Mouse (Mus musculus) layer of hippocampus, adult 9-10 months (tissue): ENCODE measurements at regions not wholly inside any gene's neighbourhood (a gene's known extent, or its start where the extent isn't known, plus 50 kb on each side); places are given as distances from the start of the nearest gene placed in this dataset.

Experiments used
- DNase-seq: peaks from one replicate; pipeline ENCODE4 v3.0.0; 2022; ENCODE audit warnings: low spot score

- DNase-seq, result no peak
Measured at GRCm38 (mm10) chr15:25536451-25537334, 85.6 kb upstream of the Myo10 start.

DNA sequence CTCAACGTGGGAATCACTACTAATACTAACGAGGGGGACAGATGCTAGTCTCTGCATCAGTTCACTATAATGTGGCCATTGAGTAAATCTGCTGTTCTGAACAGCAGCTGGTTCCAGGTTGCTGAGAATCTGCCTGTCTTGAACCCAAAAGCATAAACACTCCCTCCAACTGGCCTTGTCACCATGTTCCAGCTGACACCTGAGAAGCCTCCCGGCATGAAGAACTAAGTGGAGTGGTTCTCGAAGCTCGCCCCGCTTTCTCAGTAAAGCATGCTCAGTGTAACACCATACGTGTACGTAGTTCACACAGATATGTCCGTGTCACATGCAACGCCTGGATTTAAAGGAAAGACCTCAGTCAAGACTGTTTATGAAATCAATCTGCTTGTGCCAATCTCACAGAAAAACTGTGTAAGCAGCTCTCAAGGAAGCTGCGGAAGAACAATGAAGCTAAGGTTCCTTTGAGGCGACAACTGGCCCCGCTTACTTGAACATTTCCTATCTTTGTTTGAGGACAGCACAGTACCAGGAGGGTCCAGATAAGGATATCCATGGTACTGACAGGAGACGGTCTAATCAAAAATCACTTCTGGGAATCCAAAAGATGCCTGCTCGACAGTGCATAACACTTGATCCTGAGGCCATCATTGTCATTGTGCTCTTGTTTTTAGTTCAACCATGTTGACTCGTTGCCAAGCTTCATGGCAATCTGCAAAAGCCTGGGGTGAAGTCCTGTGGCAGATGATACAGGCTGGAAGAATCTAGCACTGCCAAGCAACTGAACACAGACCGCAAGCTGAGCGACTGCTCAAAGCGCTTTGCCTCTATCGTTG is 82.8 kb upstream of the Myo10 start:
- no peak for DNase-seq

DNA sequence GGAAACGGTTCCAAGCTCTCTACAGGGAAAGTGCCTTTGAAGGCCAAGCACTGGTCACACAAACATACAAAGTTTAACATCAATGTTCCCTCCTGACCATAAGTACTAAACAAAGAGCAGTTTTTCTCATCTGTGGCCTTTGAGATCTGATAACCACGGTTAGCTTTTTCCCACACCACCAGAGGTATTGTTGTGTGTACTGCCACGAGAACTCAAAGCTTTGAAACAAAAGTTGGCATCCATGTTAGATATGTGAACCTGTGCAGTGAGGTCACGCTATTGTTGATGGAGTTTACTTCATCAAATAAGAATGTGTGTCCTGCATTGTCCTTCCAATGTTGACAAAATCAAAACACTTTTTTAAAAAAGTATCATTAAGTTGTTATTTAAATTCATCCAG is 79.9 kb upstream of the Myo10 start:
- DNase-seq, result no peak

- DNase-seq, result no peak
Measured at GRCm38 (mm10) chr15:25546185-25546584, 76.1 kb upstream of the Myo10 start.

- no peak for DNase-seq
Measured at GRCm38 (mm10) chr15:25550269-25551054, 71.9 kb upstream of the Myo10 start.

- no peak for DNase-seq
Measured at GRCm38 (mm10) chr15:25554945-25555344, 67.4 kb upstream of the Myo10 start.

GRCm38 (mm10) chr15:25555852-25556251 is 66.5 kb upstream of the Myo10 start:
- no peak for DNase-seq

GRCm38 (mm10) chr15:25557566-25557965 is 64.8 kb upstream of the Myo10 start:
- DNase-seq, result no peak

GRCm38 (mm10) chr15:25558240-25558639 is 64.1 kb upstream of the Myo10 start:
- no peak for DNase-seq

- no peak for DNase-seq
Measured at GRCm38 (mm10) chr15:25563641-25564040, 58.7 kb upstream of the Myo10 start.

GRCm38 (mm10) chr15:25572495-25572894 is 49.8 kb upstream of the Myo10 start:
- DNase-seq, result no peak
